Mouse (Mus musculus) ES-E14 (cell line): ENCODE measurements around the gene Eef1a1. TPM values are rescaled to one million over a fixed set of nuclear protein-coding genes. Genes with fewer than 3 reads are reported as not detected.
"Not testable (repeated sequence)": the region's sequence is repeated elsewhere in the genome, so short reads cannot be mapped to it uniquely, and the experiment has no call there.

Source experiments
- DNase-seq: peaks from one replicate; pipeline ENCODE4 v3.0.0-alpha.2; 2013; ENCODE audit warnings: low read depth, low spot score
- H3K27ac ChIP-seq: 2 replicates; pipeline ENCODE4 v1.5.1; 2012; ENCODE audit warnings: low read depth, mild to moderate bottlenecking, low read length, moderate library complexity, mixed read lengths; ENCODE audit not compliant: poor library complexity, insufficient read depth, severe bottlenecking
- H3K36me3 ChIP-seq: 2 replicates; pipeline ENCODE4 v1.6.1; 2012; ENCODE audit warnings: mild to moderate bottlenecking, low read length, moderate library complexity, mixed read lengths; ENCODE audit not compliant: control insufficient read depth, poor library complexity, insufficient read depth, severe bottlenecking
- H3K4me1 ChIP-seq, 2 experiments: fragments of 150-350 bp in 1 of 2; sonication (generic) in 1 of 2; 2 replicates each; pipeline ENCODE4 v1.6.1; 2012; ENCODE audit warnings: low read length in 2 of 2, mild to moderate bottlenecking in 1 of 2, mixed read lengths in 1 of 2; ENCODE audit not compliant: control insufficient read depth in 2 of 2, insufficient read depth in 2 of 2, poor library complexity in 1 of 2
- H3K4me3 ChIP-seq, 2 experiments: fragments of 150-350 bp in 1 of 2; sonication (generic) in 1 of 2; 2 replicates each; pipeline ENCODE4 v1.5.1; 2012; ENCODE audit warnings: low read length in 2 of 2, low read depth in 1 of 2, mild to moderate bottlenecking in 1 of 2, mixed read lengths in 1 of 2; ENCODE audit not compliant: insufficient read depth in 1 of 2, poor library complexity in 1 of 2, severe bottlenecking in 1 of 2
- H3K9ac ChIP-seq: 2 replicates; pipeline ENCODE4 v1.6.1; 2012; ENCODE audit warnings: low read depth, mild to moderate bottlenecking, low read length, mixed read lengths; ENCODE audit not compliant: poor library complexity, insufficient read depth, severe bottlenecking
- H3K9me3 ChIP-seq: fragments of 150-350 bp; sonication (generic); 2 replicates; pipeline ENCODE4 v1.6.1; 2012; ENCODE audit warnings: low read depth, mild to moderate bottlenecking, low read length; ENCODE audit not compliant: control insufficient read depth, insufficient read depth
- CHD2 ChIP-seq: IDR thresholded peaks from 2 replicates; pipeline ENCODE4 v1.6.1; 2014; ENCODE audit warnings: mild to moderate bottlenecking, low read depth, low read length, inconsistent platforms
- HCFC1 ChIP-seq: IDR thresholded peaks from 2 replicates; pipeline ENCODE4 v1.6.1; 2012; ENCODE audit warnings: low read length, inconsistent platforms, borderline replicate concordance; ENCODE audit not compliant: insufficient read depth
- MAFK ChIP-seq: IDR thresholded peaks from 2 replicates; pipeline ENCODE4 v1.6.1; 2014; ENCODE audit warnings: mild to moderate bottlenecking, low read depth, low read length, inconsistent platforms; ENCODE audit not compliant: insufficient read depth
- ZC3H11A ChIP-seq: IDR thresholded peaks from 2 replicates; pipeline ENCODE4 v1.6.1; 2012; ENCODE audit warnings: low read depth, mild to moderate bottlenecking, inconsistent platforms, low read length, borderline replicate concordance
- ZNF384 ChIP-seq: IDR thresholded peaks from 2 replicates; pipeline ENCODE4 v1.6.1; 2012; ENCODE audit warnings: low read depth, low read length, inconsistent platforms
- in situ Hi-C, 2 experiments: fragments of 600-800 bp; cut with MboI; formaldehyde crosslinking; loops; one replicate each; pipeline ENCODE4 v1.15.1; 2025; ENCODE audit warnings: low sequenced_read_pairs in 2 of 2, inconsistent platforms in 1 of 2; ENCODE audit not compliant: unreplicated experiment in 2 of 2
- total RNA-seq: library from RNA; depleted of rRNA; stranded (reverse); fragments of 300-350 nt; gene quantifications from 2 replicates; pipeline ENCODE4 v1.2.3, GENCODE M21; 2012

Eef1a1 gene
- total RNA-seq, 1 experiment: 10,869 TPM

GRCm38 (mm10) chr9:78492254-78492653 lies 3.3 kb upstream of the Eef1a1 start:
- DNase-seq: no peak
- TF ChIP-seq CHD2 (no peak), MAFK (no peak), HCFC1 (no peak), ZNF384 (no peak), ZC3H11A (no peak)
- peaks cover 6% of the 10 kb centered on the region in 2 experiments; a peak in 3 of 4 replicates for H3K4me1 ChIP-seq
- H3K9ac ChIP-seq: no peak overlapping the region
- H3K4me3 ChIP-seq: no peak overlapping the region
- H3K36me3 ChIP-seq: no peaks in the 10 kb centered on the region
- H3K9me3 ChIP-seq: no peaks in the 10 kb centered on the region
- in situ Hi-C loops: no loop called here
- H3K27ac ChIP-seq: no peak overlapping the region

- Histone ChIP-seq H3K4me1 (peaks cover 6% of the 10 kb centered on the region in 2 experiments; a peak in 3 of 4 replicates), H3K9ac (no peak overlapping the region), H3K4me3 (no peak overlapping the region), H3K9me3 (no peaks in the 10 kb centered on the region), H3K27ac (no peak overlapping the region), H3K36me3 (no peaks in the 10 kb centered on the region)
- no peak for DNase-seq
- in situ Hi-C loops: no loop called here
- TF ChIP-seq ZC3H11A: no peak
- TF ChIP-seq MAFK: no peak
- TF ChIP-seq HCFC1: no peak
- no peak for TF ChIP-seq CHD2
- no peak for TF ChIP-seq ZNF384
These were observed 2.2 kb upstream of the Eef1a1 start for GRCm38 (mm10) chr9:78491169-78491568.

DNA sequence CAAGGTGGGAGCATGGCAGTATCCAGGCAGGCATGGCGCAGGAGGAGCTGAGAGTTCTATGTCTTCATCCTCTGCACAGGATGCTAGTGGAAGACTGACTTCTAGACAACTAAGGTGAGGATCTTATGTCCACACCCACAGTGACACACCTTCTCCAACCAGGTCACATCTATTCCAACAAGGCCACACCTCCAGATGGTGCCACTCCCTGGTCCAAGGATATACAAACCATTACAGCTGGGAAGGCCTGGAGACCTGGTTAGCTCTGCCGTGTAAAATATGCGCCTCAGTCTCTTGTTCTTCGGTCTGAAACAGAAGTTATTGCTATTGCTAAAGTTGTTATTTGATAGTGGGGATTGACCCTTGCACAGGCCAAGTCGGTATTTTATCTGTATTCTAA lies 930 bp downstream of the Eef1a1 start:
- peak overlapping the region in 1 of 2 experiments; percentile 48; a peak in 2 of 4 replicates for H3K4me3 ChIP-seq
- in situ Hi-C loops, DNase-seq, H3K36me3 ChIP-seq, H3K4me1 ChIP-seq, H3K9ac ChIP-seq, H3K27ac ChIP-seq, H3K9me3 ChIP-seq: not testable (repeated sequence)

GRCm38 (mm10) chr9:78484660-78485059 lies 4.3 kb downstream of the Eef1a1 start:
- Histone ChIP-seq H3K9ac (no peak overlapping the region; the same call in 1 of the 2 replicates), H3K9me3 (no peaks in the 10 kb centered on the region), H3K4me1 (peaks cover 2 to 5% of the 10 kb centered on the region in 2 experiments; a peak in 3 of 4 replicates), H3K27ac (no peak overlapping the region; the same call in 1 of the 2 replicates), H3K4me3 (no peak overlapping the region), H3K36me3 (peaks cover 17% of the 10 kb centered on the region)
- no peak for DNase-seq
- TF ChIP-seq ZNF384 (no peak), MAFK (no peak), HCFC1 (no peak), CHD2 (no peak), ZC3H11A (no peak)
- in situ Hi-C loops: no loop called here

DNA sequence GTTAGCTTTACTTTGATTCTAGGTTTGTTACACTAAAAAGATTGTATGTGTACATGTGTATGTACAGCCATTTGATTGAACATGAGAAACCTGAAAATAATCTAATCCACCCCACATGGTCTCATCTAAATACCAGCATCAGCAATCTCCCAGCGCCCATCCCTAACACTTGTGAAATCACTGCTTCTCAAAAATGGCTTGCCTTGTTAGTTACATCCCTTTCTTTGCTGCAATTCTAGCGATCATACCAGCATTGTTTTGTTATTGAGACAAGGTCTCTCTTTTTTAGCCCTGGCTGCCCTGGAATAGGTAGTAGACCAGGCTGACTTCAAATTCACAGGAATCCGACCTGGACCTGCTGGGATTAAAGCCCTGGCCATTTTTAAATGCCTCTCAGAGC lies 6.6 kb downstream of the Eef1a1 start:
- no peak for DNase-seq
- peaks cover 37% of the 10 kb centered on the region for H3K36me3 ChIP-seq
- no peak for TF ChIP-seq CHD2
- TF ChIP-seq ZNF384: no peak
- no peak for TF ChIP-seq ZC3H11A
- TF ChIP-seq MAFK: no peak
- TF ChIP-seq HCFC1: no peak
- in situ Hi-C loops: no loop called here
- peak overlapping the region; percentile 99 for H3K9ac ChIP-seq
- peak overlapping the region; percentile 97; the same call in 1 of the 2 replicates for H3K27ac ChIP-seq
- H3K4me3 ChIP-seq: peak overlapping the region; percentile 90 to 99
- peaks cover 0 to under 1% of the 10 kb centered on the region in 2 experiments; a peak in 2 of 4 replicates for H3K4me1 ChIP-seq
- H3K9me3 ChIP-seq: no peaks in the 10 kb centered on the region
